Mouse (Mus musculus) lung, embryonic 14.5 days (tissue): ENCODE measurements around the gene Dnaja1. TPM values are rescaled to one million over a fixed set of nuclear protein-coding genes. Genes with fewer than 3 reads are reported as not detected.
A peak's percentile ranks its signal among the peaks of the same experiment; 100 is the strongest.

Source experiments
- ATAC-seq: fragments of 200-750 bp; cut with Nextera tagmentation; 2 replicates; pipeline ENCODE4 v1.8.0; 2017; ENCODE audit warnings: mild to moderate bottlenecking, moderate TSS enrichment, moderate library complexity; ENCODE audit not compliant: insufficient read depth
- DNase-seq: peaks from one replicate; pipeline ENCODE4 v3.0.0-alpha.2; 2015
- H3K27ac ChIP-seq: fragments of 300-500 bp; sonication (generic); 2 replicates; pipeline ENCODE4 v1.5.1; 2014; ENCODE audit warnings: low read depth, mild to moderate bottlenecking, moderate library complexity
- H3K27me3 ChIP-seq: fragments of 300-500 bp; sonication (generic); 2 replicates; pipeline ENCODE4 v1.6.1; 2014; ENCODE audit warnings: low read length, control low read depth; ENCODE audit not compliant: insufficient read depth
- H3K36me3 ChIP-seq: fragments of 300-500 bp; sonication (generic); 2 replicates; pipeline ENCODE4 v1.6.1; 2014; ENCODE audit warnings: control low read depth; ENCODE audit not compliant: insufficient read depth
- H3K4me1 ChIP-seq: fragments of 300-500 bp; sonication (generic); 2 replicates; pipeline ENCODE4 v1.6.1; 2014; ENCODE audit warnings: antibody characterized with exemption, control low read depth; ENCODE audit not compliant: insufficient read depth
- H3K4me2 ChIP-seq: fragments of 300-500 bp; sonication (generic); 2 replicates; pipeline ENCODE4 v1.6.1; 2014; ENCODE audit warnings: mild to moderate bottlenecking
- H3K4me3 ChIP-seq: fragments of 300-500 bp; sonication (generic); 2 replicates; pipeline ENCODE4 v1.5.1; 2014; ENCODE audit warnings: low read depth, low read length
- H3K9ac ChIP-seq: fragments of 300-500 bp; sonication (generic); 2 replicates; pipeline ENCODE4 v1.6.1; 2014
- H3K9me3 ChIP-seq: fragments of 300-500 bp; sonication (generic); 2 replicates; pipeline ENCODE4 v1.6.1; 2016; ENCODE audit warnings: low read depth, low read length, control low read depth
- CTCF ChIP-seq: IDR thresholded peaks from 2 replicates; pipeline ENCODE4 v1.5.1; 2016; ENCODE audit warnings: antibody characterized with exemption, low read depth
- WGBS: fragments of 180-500 bp; shearing (Covaris S2); extraction: QIAGEN DNeasy Blood & Tissue Kit; methylation state at CpG from one replicate; pipeline ENCODE4 v1.1.7; 2014; 5-methylcytosine and 5-hydroxymethylcytosine counted together
- polyA plus RNA-seq: library from polyadenylated mRNA; unstranded; fragments of >200 nt; fragmentation: Nextera tagmentation; extraction: Ambion mirVana; gene quantifications from 2 replicates; pipeline ENCODE4 v1.2.1, GENCODE M21; 2014

Dnaja1 gene
- polyA plus RNA-seq, 1 experiment from 2014 or later = 393 TPM

DNA sequence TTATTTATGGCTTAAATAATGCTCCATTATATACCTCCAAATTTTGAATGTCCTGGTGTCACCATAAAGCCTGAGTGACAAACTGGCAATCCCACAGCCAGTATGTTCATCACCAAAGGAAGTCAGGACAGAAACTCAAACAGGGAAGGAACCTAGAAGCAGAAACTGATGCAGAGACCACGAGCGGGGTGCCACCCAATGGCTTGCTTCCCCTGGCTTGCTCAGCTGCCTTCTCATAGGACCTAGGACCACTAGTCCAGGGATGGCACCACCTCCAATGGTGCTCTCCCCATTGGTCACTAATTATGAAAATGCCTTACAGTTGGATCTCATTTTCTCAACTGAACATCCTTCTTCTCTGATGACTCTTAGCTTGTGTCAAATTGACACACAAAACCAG lies 38.6 kb upstream of the Dnaja1 start:
- H3K4me3 ChIP-seq = no peak overlapping the region
- H3K4me1 ChIP-seq = no peaks in the 10 kb centered on the region
- 77% methylated on average over 2 of the region's 2 CpGs for WGBS
- no peak overlapping the region for H3K27ac ChIP-seq
- H3K36me3 ChIP-seq = peaks cover 17% of the 10 kb centered on the region
- no peak for TF ChIP-seq CTCF
- H3K9me3 ChIP-seq = no peaks in the 10 kb centered on the region
- H3K4me2 ChIP-seq = no peak overlapping the region
- H3K9ac ChIP-seq = no peak overlapping the region
- ATAC-seq (no peak), DNase-seq (no peak)
- no peaks in the 10 kb centered on the region for H3K27me3 ChIP-seq

- Histone ChIP-seq H3K9ac (no peak overlapping the region), H3K27ac (no peak overlapping the region), H3K4me3 (no peak overlapping the region), H3K36me3 (peaks cover 71% of the 10 kb centered on the region), H3K4me2 (no peak overlapping the region), H3K27me3 (no peaks in the 10 kb centered on the region), H3K4me1 (no peaks in the 10 kb centered on the region), H3K9me3 (no peaks in the 10 kb centered on the region)
- no peak for ATAC-seq
- no peak for DNase-seq
- TF ChIP-seq CTCF = no peak
- WGBS = 78% methylated on average over 11 of the region's 11 CpGs
These were observed 30.9 kb upstream of the Dnaja1 start for GRCm38 (mm10) chr4:40691100-40691499.

DNA sequence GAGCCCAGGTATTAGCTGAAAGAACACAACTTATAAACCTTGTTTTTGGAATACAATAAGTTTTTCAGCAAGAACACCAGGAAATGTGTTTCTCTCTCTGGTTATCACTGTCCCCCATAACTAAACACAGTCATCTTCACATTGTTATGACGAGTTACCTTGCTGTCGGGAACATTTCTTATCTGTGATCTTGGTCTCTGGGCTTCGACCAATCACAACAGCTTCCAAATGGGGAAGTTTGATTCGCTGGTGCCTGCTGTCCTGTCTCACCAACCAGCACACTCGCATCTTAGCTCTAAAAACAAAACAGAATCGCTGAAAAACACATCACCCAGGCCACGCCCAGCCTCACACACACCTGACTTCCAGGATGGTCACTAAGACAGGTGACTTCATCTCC lies 24.9 kb upstream of the Dnaja1 start:
- no peak overlapping the region for H3K27ac ChIP-seq
- H3K36me3 ChIP-seq = peaks cover 40% of the 10 kb centered on the region
- no peak for DNase-seq
- no peaks in the 10 kb centered on the region for H3K9me3 ChIP-seq
- H3K4me1 ChIP-seq = no peaks in the 10 kb centered on the region
- WGBS = 74% methylated on average over 7 of the region's 7 CpGs
- H3K4me3 ChIP-seq = no peak overlapping the region
- no peak overlapping the region for H3K4me2 ChIP-seq
- H3K27me3 ChIP-seq = no peaks in the 10 kb centered on the region
- no peak for TF ChIP-seq CTCF
- no peak for ATAC-seq
- H3K9ac ChIP-seq = no peak overlapping the region

GRCm38 (mm10) chr4:40700216-40700615 lies 21.7 kb upstream of the Dnaja1 start:
- 84% methylated on average over 8 of the region's 8 CpGs for WGBS

DNA sequence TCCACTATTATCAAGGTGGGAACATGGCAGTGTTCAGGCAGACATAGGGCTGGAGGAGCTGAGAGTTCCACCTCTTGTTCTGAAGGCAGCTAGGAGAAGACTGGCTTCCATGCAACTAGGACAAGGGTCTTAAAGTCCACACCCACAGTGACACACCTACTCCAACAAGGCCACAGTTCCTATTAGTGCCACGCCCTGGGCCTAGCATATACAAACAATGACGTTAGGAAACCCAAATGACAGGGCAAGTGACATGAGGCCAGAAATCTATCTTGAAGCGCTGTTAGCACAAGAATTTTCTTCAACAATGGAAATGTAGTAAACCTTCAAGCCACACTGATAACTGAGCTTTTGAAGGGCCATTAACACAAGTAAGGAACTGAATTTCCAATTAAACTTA lies 20.2 kb upstream of the Dnaja1 start:
- DNase-seq (no peak), ATAC-seq (no peak)
- Histone ChIP-seq H3K36me3 (peaks cover under 1% of the 10 kb centered on the region; the same call in 1 of the 2 replicates), H3K27me3 (no peaks in the 10 kb centered on the region), H3K9me3 (no peaks in the 10 kb centered on the region), H3K4me3 (peak overlapping the region; percentile 62), H3K4me1 (peaks cover 9% of the 10 kb centered on the region; the same call in 1 of the 2 replicates), H3K4me2 (peak overlapping the region; percentile 85), H3K9ac (no peak overlapping the region), H3K27ac (no peak overlapping the region)
- WGBS = 73% methylated on average over 3 of the region's 3 CpGs
- no peak for TF ChIP-seq CTCF

More at GRCm38 (mm10) chr4:40700216-40700615, 21.7 kb upstream of the Dnaja1 start:
- H3K4me1 ChIP-seq = peaks cover 9% of the 10 kb centered on the region; the same call in 1 of the 2 replicates
- no peak overlapping the region for H3K9ac ChIP-seq
- H3K36me3 ChIP-seq = peaks cover 12% of the 10 kb centered on the region; the same call in 1 of the 2 replicates
- H3K4me2 ChIP-seq = no peak overlapping the region
- no peaks in the 10 kb centered on the region for H3K9me3 ChIP-seq
- no peak overlapping the region for H3K27ac ChIP-seq
- ATAC-seq (no peak), DNase-seq (no peak)
- no peak for TF ChIP-seq CTCF
- no peaks in the 10 kb centered on the region for H3K27me3 ChIP-seq
- no peak overlapping the region for H3K4me3 ChIP-seq

DNA sequence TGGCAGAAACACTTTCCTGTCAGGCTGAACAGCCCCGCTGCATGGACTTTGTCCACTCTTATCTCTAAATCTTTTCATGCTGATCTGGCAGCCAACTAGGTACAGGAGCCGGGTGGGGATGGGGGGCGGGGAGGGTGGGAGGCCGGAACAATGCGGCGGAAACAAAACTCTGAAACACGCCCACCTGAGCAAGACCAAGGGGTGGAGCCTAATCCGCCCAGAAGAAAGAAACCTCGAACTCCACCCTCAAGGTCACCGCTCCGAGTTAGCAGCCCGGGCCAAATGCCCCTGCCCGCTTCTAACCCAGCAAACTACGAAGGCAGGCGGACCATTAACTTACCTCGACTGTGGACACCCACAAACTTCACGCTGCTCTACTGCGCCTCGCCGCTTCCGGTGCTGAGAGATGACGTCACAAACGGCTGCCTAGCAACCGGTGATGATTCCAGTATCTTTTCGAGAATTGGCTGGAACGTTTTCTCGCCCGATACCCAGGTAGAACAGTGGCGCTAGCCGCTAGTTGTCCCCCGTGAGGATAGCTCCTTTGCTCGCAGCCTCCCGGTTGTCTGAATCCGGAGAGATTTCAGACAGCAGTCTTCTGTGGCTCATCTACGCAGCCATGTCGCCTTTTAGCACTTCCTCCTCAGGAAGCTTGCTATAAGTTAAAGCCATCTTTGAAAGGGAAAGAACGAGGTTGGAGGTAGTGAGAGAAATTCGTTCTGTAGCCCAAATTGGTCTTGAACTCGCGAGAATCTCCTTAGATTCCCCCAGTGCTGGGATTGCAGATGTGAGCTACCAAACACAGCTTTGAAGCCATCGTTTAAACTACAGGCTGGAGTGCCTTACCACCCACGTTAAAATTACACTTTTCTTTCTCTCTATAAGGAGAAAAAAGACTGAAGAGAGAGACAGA lies 18.9 kb upstream of the Dnaja1 start, which contains the start of gene Aptx:
TSS of gene Aptx (minus strand) at position 398 of the 913 bp plus-strand sequence.
- no peaks in the 10 kb centered on the region for H3K27me3 ChIP-seq
- H3K27ac ChIP-seq = peak within 1 kb of the TSS; percentile 94
- no peaks in the 10 kb centered on the region for H3K9me3 ChIP-seq
- H3K4me2 ChIP-seq = peak within 1 kb of the TSS; percentile 85
- WGBS = under 1% methylated on average over 42 of the region's 42 CpGs
- peak; percentile 94 for ATAC-seq
- peak within 1 kb of the TSS; percentile 62 for H3K4me3 ChIP-seq
- H3K4me1 ChIP-seq = peaks cover 9% of the 10 kb centered on the region; the same call in 1 of the 2 replicates
- peak; percentile 99 for DNase-seq
- peak within 1 kb of the TSS; percentile 66 for H3K9ac ChIP-seq
- peak; percentile 18 for TF ChIP-seq CTCF
- H3K36me3 ChIP-seq = no peaks in the 10 kb centered on the region

DNA sequence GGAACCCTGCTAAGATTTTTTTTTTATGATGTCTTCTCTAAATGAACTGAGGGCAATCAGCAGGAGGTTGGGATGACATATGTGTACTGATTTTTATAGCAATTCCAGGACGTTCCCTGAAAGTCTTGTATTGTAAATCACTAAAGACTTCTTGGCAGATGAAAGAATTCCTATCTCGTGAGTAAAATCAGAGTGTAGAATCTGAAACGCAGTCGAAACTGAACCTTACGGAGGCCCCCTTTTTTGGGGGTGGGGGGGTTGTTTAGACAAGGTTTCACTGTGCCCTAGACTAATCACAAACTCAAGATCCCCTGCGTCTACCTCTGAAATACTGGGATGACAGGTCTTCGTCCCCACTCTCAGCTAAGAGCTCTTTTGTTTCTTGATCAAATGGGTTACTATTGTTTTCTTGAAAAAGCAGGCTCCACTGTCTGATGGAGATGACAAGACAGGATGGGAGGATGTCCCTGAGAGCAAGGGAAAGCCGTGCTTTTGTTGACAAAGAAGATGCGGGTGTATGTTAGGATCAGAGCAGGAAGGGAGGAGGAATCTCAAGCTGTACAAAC lies 18.2 kb upstream of the Dnaja1 start:
- DNase-seq (no peak), ATAC-seq (no peak)
- Histone ChIP-seq H3K4me1 (peaks cover 9% of the 10 kb centered on the region; the same call in 1 of the 2 replicates), H3K27ac (peak overlapping the region; percentile 94), H3K9ac (peak overlapping the region; percentile 66), H3K4me2 (peak overlapping the region; percentile 85), H3K9me3 (no peaks in the 10 kb centered on the region), H3K27me3 (no peaks in the 10 kb centered on the region), H3K4me3 (peak overlapping the region; percentile 62), H3K36me3 (no peaks in the 10 kb centered on the region)
- WGBS = 13% methylated on average over 9 of the region's 9 CpGs
- TF ChIP-seq CTCF = no peak
